Mouse (Mus musculus): ENCODE measurements around the gene Trim27.

- no peak for TF ChIP-seq POLR2A (IDR thresholded peaks at IDR 0.05; ENCODE audit: extremely low read depth, insufficient read depth, low read length)
- no peak for TF ChIP-seq CTCF (IDR thresholded peaks at IDR 0.05; ENCODE audit: extremely low read depth, insufficient read depth, low read length)
Observed at GRCm38 (mm10) chr13:21198313-21198712, 19.1 kb downstream of the Trim27 start.
